Comparison of ENCODE assay signal across 8 mouse cellular contexts in genomic region chr16:37011922-37012289, GRCm38 (mm10). TPM values are rescaled to one million over a fixed set of nuclear protein-coding genes. Genes with fewer than 3 reads are reported as not detected.
DNase-seq lines count a peak whose midpoint lies in the region; ATAC-seq and TF ChIP-seq lines count a peak whose summit lies in the region.

No protein-coding gene starts in this region.

- no peak overlapping the region for H3K27ac ChIP-seq in forebrain, embryonic 11.5 days (ENCODE audit: low read depth, low read length)
- H3K27ac ChIP-seq in liver, embryonic 14.5 days: peak overlapping the region; percentile 5

- peak; percentile 9 for DNase-seq in embryo, embryonic 10 days (ENCODE audit: low spot score)
- no peak for DNase-seq in embryo, embryonic 11 days
- peak; percentile 33 for DNase-seq in 3T3-L1 (ENCODE audit: low read depth, low spot score)
- DNase-seq in forebrain, embryonic 11.5 days (ENCODE audit: low spot score): peak; percentile 68
- no peak for DNase-seq in liver, embryonic 14.5 days (ENCODE audit: low read depth in 3 of 3, low spot score in 3 of 3)
- no peak for DNase-seq in urinary bladder, postnatal 10 days (ENCODE audit: low spot score)
- DNase-seq in adrenal gland, adult 8-10 months: no peak
- no peak for DNase-seq in spleen, adult 12 weeks (ENCODE audit: low spot score)

- ATAC-seq in forebrain, embryonic 11.5 days (replicated peaks; ENCODE audit: low FRiP score): peak; percentile 74
- ATAC-seq in liver, embryonic 14.5 days (ENCODE audit: insufficient read depth): peak; percentile 73

- TF ChIP-seq EP300 in liver, embryonic 14.5 days (IDR thresholded peaks at IDR 0.05; ENCODE audit: low read depth): no peak

- WGBS in forebrain, embryonic 11.5 days: under 1% methylated on average over 26 of the region's 26 CpGs
- under 1% methylated on average over 26 of the region's 26 CpGs for WGBS in liver, embryonic 14.5 days (ENCODE audit: insufficient replicate concordance)

- no peaks in the 10 kb centered on the region for H3K27me3 ChIP-seq in forebrain, embryonic 11.5 days (ENCODE audit: control insufficient read depth, insufficient read depth, low read length)
- no peaks in the 10 kb centered on the region for H3K27me3 ChIP-seq in liver, embryonic 14.5 days (ENCODE audit: control insufficient read depth, insufficient read depth, low read length)

- no peaks in the 10 kb centered on the region for H3K36me3 ChIP-seq in forebrain, embryonic 11.5 days (ENCODE audit: control insufficient read depth, insufficient read depth, low read length)
- H3K36me3 ChIP-seq in liver, embryonic 14.5 days (replicated peaks; ENCODE audit: control insufficient read depth, insufficient read depth, low read depth): peaks cover 16% of the 10 kb centered on the region

- H3K9ac ChIP-seq in forebrain, embryonic 11.5 days (ENCODE audit: low read length): peak overlapping the region; percentile 83
- H3K9ac ChIP-seq in liver, embryonic 14.5 days (replicated peaks): peak overlapping the region; percentile 76

- TF ChIP-seq CTCF in liver, embryonic 14.5 days (IDR thresholded peaks at IDR 0.05; ENCODE audit: low read depth): 0 out of 2 replicates have a peak, but pooled peaks have one; percentile 8

- peak overlapping the region; percentile 90 for H3K4me3 ChIP-seq in forebrain, embryonic 11.5 days (ENCODE audit: low read depth, low read length)
- peak overlapping the region; percentile 93 to 94 for H3K4me3 ChIP-seq in liver, embryonic 14.5 days (ENCODE audit: insufficient read depth in 1 of 2, low read depth in 2 of 2, low read length in 2 of 2)

- H3K4me1 ChIP-seq in forebrain, embryonic 11.5 days (replicated peaks; ENCODE audit: control insufficient read depth, insufficient read depth, low read length): peaks cover 2% of the 10 kb centered on the region; the same call in 1 of the 2 replicates
- H3K4me1 ChIP-seq in liver, embryonic 14.5 days (replicated peaks; ENCODE audit: control insufficient read depth in 2 of 2, insufficient read depth in 2 of 2, low read length in 1 of 2): peaks cover 8 to 12% of the 10 kb centered on the region in 2 experiments

- H3K9me3 ChIP-seq in forebrain, embryonic 11.5 days (ENCODE audit: control insufficient read depth, low read length): no peaks in the 10 kb centered on the region
- no peaks in the 10 kb centered on the region for H3K9me3 ChIP-seq in liver, embryonic 14.5 days (ENCODE audit: control insufficient read depth, low read length)

- H3K4me2 ChIP-seq in forebrain, embryonic 11.5 days (ENCODE audit: low read depth, low read length, severe bottlenecking): peak overlapping the region; percentile 78
- H3K4me2 ChIP-seq in liver, embryonic 14.5 days (ENCODE audit: low read depth): peak overlapping the region; percentile 83

RNA-seq across cellular contexts. Expression of gene Polq, which starts 0.3 kb away (rescaled TPM):
- 16.7 and 20.0 TPM in 2 replicates for polyA plus RNA-seq in forebrain, embryonic 11.5 days (2014; fragmentation: Nextera tagmentation; extraction: Ambion mirVana)
- polyA plus RNA-seq in liver, embryonic 14.5 days (2012; rRNA removed): 5.9 and 8.7 TPM in 2 replicates
- polyA plus RNA-seq in liver, embryonic 14.5 days (2014; fragmentation: Nextera tagmentation; extraction: Ambion mirVana): 9.0 and 11.3 TPM in 2 replicates
- under 1 TPM; 0.26 to 0.66 (median 0.55) TPM for total RNA-seq in adrenal gland, adult 8-10 months (2022)

RNA-seq across cellular contexts. Expression of gene Fbxo40, which starts 21.6 kb away (rescaled TPM):
- 0.11 TPM in 1 of 2 replicates, not detected in the other for polyA plus RNA-seq in forebrain, embryonic 11.5 days (2014; fragmentation: Nextera tagmentation; extraction: Ambion mirVana)
- 0.06 TPM in 1 of 2 replicates, not detected in the other for polyA plus RNA-seq in liver, embryonic 14.5 days (2012; rRNA removed)
- 0.04 TPM in 1 of 2 replicates, not detected in the other for polyA plus RNA-seq in liver, embryonic 14.5 days (2014; fragmentation: Nextera tagmentation; extraction: Ambion mirVana)
- under 1 TPM; 0.06 to 0.38 (median 0.31) TPM for total RNA-seq in adrenal gland, adult 8-10 months (2022)

Comparison
In these comparisons a context has a peak if more than half of its experiments do, and no peak if none do; other contexts are left out.
1. DNase-seq: peak in embryo, embryonic 10 days (single experiment), 3T3-L1 (single experiment) and forebrain, embryonic 11.5 days (single experiment); none in embryo, embryonic 11 days (single experiment), liver, embryonic 14.5 days (0 of 3), urinary bladder, postnatal 10 days (single experiment), adrenal gland, adult 8-10 months (single experiment) and spleen, adult 12 weeks (single experiment).